Mouse (Mus musculus) megakaryocyte-erythroid progenitor cell, adult 5-6 weeks (primary cell): ENCODE measurements around the gene Shb. TPM values are rescaled to one million over a fixed set of nuclear protein-coding genes. Genes with fewer than 3 reads are reported as not detected.
A peak's percentile ranks its signal among the peaks of the same experiment; 100 is the strongest.

Source experiments
- ATAC-seq: replicated peaks from 2 replicates; pipeline ENCODE4 v1.8.0; 2016; ENCODE audit warnings: mild to moderate bottlenecking, inconsistent platforms; ENCODE audit not compliant: severe bottlenecking, poor library complexity, low FRiP score, low TSS enrichment
- total RNA-seq, 2 experiments: library from RNA; stranded (forward) in 1 of 2; stranded (reverse) in 1 of 2; fragments of 200-1000, 215-1000 nt in 1 of 2; fragments of >200 nt in 1 of 2; fragmentation: Nextera tagmentation in 1 of 2; gene quantifications; 2 replicates each; pipeline ENCODE4 v1.2.3; 2014 to 2017

Shb gene
- total RNA-seq, 2 experiments from 2014 or later: 7.8 to 8.9 TPM

DNA sequence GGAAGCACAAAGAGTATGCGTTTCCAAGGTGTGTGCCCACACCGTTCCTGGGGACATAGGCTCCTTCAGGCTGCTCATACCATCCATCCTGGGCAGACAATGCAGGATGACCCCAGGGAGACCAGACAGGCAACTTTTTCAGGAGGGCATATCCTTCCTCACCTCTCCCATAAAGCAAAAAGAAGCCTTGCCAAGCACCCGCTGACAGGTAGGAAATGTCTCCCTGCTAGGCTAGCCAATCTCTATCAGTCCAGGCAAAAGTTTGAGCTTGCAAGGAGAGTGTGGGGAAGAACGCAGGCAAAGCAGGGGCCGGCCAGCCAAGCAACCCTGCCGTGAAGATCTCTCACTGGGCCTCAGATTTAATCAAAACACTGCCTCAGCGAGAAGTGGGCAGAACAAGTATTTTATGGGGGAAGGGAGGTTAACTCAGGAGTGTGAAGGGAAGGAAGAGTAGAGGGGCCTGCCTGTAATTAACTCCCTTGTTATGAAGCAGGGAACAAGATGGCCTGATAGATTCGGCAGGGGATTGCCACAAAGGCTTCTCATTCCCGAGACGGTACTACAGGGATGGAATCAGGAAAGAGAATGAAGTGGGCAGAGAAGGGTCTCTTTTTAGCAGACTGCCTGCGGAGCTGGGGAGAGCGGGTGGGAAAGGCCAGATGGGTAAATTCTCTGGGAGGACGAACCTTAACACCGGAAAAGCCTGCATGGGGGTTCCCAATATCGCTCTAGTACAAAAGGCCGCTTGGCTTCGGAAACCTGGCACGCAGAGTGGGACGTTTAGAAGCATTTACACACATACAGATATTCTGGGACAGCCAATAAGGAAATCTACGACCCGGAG lies 3.7 kb downstream of the Shb start:
- ATAC-seq: no peak

DNA sequence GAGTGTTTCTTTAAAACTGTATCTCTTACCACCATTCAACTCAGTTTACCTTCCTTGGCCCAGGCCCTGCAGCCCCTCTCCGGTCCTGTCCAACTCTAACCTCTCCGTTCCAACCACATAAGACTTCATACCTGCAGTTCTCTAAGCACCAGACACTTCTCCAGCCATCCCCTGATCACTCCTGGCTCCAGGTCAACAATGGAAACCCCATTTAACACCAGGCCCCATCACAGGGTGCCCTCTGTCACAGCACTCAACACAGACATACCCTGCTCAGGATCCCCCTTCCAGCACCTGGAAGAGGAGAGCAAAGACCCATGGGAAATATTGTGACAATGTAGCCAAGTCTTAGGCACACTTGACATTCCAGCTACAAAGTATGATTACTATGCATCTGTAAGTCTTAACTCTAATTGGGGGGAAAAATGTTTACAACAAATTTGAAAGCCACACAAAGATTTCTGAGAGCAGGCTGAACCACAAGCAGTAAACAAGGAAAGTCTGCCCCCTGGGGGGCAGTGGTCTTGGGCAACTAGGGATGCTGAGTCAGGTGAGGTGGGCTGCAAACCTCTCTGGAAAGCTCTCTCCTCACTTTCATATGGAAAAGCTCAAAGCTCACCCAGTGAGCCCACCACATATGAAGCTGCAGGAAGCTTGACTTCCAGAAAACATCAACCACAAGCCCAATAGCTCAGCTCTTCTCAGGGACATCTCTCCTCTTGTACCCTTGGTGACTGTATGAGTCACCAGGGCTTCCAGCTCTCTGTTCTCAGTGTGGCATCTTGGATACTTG lies 4.5 kb downstream of the Shb start:
- ATAC-seq: no peak

DNA sequence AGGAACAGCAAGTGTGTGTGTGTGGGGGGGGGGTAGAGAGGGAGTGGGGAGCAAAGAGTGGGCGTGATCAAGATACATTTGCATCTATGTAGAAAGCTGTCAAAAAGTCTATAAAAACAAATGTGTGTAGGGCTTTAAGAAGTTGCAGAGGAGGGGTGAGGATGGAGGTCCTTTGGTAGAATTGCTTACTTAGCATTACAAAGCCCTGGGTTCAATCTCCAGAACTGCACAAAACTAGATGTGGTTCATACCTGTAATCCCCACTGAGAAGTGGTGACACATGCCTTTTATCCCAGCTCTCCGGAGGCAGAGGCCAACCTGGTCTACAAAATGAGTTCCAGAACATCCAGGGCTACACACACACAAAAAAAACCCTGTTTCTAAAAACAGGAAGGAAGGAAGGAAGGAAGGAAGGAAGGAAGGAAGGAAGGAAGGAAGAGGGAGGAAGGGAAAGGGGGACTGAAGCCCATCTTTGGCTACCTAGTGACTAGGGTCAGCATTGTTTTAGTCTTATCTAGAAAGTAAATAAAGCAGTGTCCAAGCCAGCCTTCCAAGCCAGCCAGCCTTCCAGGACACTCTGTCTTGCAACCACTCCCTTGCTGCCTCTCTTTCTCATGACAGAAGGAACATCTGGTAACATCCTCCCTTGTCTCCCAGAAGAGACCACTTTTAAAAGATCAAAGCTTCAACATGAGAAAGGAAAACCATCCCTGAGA lies 5.3 kb downstream of the Shb start:
- ATAC-seq: no peak

DNA sequence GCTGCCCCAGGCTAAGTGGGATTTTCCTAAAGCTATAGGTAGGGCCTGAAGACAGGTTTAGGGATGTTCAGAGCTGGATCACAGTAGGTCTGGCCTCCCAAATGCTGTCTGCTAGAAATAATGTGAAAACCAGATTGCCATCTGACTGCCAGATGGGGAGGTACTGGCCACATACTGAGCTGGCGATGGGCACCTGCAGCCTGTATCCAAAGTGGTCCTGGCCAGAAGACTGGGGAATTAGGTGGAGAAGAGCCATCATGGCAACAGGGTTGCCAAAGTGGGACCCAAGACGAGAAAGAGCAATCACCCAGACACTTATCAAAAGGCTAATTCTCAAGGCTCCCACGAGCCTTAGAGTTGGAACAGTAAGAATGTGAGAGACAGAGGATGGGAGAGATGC lies 6.1 kb downstream of the Shb start:
- no peak for ATAC-seq

- no peak for ATAC-seq
Measured at GRCm38 (mm10) chr4:45525541-45525940, 6.7 kb downstream of the Shb start.

DNA sequence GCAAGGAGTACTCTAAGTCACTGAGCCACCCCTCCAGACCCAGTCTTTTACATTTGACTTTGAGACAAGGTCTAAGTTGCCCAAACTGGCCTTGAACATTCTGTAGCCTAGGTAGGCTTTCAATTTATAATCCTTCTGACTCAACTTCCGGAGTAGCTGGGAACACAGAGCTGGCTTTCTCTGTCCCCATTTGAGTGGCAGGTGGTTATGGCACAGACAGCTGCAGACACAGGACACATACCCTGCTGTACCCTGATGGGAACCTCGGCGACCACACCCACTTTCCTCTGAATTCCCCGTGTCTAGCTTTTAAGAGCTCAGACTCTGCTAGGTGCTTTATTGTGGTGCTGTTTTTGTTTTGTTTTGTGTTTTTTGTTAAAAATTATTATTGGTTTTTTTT lies 7.7 kb downstream of the Shb start:
- ATAC-seq: no peak

DNA sequence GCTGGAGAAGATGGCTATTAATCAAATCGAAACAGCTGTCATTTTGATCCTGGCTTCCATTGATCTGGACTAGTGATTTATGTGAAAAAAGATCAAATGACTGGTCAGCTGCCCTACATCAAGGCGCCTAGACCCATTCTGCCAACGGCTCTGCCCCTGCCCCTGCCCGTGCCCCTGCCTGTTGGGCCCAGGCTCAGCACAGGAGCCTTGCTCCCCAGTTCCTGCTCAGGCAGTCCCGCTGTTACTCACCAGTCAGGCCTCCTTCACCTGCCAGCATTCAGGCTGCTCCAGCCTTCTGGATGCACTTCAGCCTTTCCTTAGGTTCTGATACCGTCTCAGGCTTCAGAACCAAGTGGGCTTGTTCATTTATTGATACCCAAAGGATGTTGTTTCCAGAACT lies 8.9 kb downstream of the Shb start:
- ATAC-seq: no peak

DNA sequence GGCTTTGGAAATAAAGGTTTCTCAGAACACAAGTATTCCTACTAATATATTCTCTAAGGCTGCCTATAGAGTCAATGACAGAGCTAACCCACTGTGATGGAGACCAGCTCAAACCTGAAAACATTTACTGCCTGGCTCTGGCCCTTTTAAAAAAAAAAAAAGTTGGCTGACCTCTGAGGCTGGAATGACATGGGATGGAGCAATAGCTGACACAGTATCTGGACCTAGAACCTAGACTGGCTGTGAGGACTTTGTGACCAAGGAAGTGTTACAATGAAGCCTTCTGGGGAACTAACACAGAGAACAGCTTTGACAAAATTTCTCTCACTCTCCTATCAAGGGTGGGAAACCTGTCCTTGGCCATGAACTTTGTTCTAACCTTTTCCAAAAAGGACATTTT lies 9.3 kb downstream of the Shb start:
- ATAC-seq: no peak

GRCm38 (mm10) chr4:45522583-45522900 lies 9.7 kb downstream of the Shb start:
- no peak for ATAC-seq

- ATAC-seq: peak; percentile 95
Measured at GRCm38 (mm10) chr4:45521705-45522582, 10.3 kb downstream of the Shb start.

DNA sequence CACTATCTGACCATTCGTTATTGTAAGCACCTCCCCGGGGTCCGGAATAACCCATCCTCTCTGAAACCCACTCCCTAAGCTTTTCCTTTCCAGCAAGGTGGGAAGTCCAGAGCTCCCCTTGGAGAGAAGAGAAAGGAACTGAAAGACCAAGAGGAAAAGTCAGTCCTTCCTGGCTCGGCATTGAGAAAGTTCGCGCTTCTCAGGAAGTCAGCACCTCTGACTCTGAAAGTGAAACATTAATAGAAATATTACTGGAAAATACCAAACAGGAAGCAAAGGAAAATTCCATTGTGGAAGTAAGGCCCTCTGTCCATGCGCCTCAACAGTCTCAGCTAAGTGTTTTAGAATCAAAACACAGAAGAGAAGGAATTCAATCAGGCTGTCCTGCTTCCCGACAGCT lies 11.9 kb downstream of the Shb start:
- no peak for ATAC-seq

DNA sequence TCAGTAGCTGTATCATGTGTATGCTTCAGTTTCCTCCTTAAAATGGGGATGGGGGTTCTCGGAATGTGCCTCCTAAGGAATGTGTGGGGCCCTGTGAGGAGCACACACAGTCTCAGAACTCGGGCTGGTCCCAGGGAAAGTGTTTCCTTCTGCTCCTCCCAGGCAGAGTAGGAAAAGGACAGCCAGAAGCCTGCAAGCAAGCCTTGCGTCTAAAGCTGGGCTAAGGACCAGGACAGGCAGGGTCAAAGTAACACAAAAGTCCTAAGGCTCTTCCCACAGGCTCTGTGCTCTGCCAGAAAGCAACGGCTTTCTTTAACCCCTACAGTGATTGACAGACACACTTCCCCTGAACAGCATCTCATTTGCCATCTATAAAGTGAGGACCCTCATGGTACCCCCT lies 14.9 kb downstream of the Shb start:
- no peak for ATAC-seq

DNA sequence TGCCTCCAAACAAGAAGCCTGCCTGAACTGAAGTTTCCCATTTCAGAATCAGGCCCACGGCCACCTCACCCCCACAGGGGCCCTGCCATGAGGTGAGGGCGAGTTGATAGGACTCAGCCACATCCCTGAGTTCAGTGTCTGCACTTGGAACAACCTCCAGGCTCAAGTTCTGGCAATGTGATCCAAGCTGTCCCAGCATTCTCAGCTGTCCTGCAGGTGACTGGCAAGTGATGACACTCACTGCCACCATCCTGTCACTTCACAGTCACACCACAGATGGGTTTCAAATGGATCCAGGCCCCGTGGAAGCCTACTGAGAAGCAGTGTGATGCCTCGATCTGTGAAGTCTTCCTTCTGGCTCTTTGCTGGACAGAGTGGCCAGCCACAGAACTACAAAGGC lies 16.4 kb downstream of the Shb start:
- no peak for ATAC-seq

DNA sequence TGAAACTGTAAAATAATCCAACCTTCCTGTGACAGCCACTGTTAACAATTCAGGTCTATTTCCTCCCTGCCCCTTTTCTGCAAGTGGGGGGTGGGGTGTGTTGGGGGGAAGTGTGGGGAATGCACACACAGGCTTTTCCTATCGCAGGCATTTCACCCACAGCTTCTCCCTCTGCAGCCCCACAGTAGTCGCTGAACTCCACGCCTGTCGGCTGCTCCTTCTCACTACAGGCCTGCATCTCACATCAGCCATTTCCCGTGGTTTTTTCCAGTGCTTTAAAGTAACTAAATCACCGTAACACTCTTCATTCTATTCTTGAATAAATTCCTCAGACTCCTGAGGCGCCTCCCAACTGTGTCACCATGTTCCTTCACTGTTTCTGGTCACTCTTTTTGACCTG lies 17.9 kb downstream of the Shb start:
- ATAC-seq: no peak

- ATAC-seq: peak; percentile 80
Measured at GRCm38 (mm10) chr4:45513791-45514293, 18.4 kb downstream of the Shb start.

GRCm38 (mm10) chr4:45513340-45513739 lies 18.9 kb downstream of the Shb start:
- no peak; the same call in 1 of the 2 replicates for ATAC-seq

DNA sequence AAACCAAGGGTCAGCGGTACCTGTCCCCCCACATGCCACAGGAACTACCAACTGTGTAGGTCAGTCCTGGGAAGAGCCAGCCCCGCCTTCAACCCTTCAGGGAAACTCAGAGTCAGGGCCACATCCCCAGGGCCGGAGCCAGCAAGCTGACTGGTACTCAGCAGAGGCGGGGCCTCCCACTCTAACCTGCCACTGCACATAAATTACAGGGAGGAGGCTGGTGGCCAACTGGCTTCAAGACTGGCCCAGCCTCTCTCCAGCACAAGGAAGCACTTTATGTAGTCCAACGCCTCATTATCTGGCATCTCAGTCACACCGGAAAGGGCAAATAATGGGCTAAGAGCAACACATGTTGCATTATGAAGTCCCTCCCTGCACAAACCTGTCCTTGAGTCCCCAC lies 22.1 kb downstream of the Shb start:
- ATAC-seq: peak; percentile 17; the same call in 1 of the 2 replicates

DNA sequence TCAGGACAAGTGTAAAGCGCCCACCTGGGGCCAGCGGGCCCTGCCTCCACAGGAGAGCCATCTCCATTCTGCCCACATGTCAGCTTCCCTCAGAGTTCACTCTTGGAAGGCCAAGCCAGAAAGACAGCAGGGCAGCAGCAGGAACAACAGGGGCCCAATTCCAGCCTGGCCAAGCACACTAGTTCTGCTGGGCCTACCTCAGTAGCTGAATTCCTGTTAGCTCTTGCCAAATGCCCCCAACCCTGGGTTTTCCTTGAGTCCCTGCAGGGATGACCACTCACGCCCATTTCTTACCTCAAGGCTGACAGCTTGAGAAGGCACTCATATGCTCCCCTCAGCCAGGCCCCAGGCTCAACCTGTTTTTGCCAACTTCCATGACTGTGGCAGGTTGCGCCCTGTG lies 22.9 kb downstream of the Shb start:
- no peak for ATAC-seq

DNA sequence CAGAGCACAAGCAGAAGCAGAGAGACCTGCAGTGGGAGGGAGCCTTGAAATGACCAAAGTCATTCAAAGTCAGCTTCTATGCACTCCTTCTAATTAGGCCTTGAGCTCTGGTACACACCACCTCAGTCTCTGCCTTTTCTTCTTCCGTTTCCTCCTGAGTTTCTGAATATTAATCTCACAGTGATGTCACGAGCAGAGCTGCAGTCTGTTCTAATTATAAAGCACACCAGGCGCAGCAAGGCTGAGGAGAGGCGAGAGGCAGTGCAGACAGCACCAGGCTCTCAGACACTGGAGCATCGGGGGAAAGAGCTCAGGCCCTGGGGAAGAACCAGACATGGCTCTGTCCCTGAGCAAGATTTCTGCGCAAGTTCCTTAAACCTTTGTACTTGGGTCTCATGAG lies 23.8 kb downstream of the Shb start:
- ATAC-seq: no peak
